Mouse (Mus musculus): ENCODE measurements around the gene Olfr1141.

Olfr1141 gene

DNA sequence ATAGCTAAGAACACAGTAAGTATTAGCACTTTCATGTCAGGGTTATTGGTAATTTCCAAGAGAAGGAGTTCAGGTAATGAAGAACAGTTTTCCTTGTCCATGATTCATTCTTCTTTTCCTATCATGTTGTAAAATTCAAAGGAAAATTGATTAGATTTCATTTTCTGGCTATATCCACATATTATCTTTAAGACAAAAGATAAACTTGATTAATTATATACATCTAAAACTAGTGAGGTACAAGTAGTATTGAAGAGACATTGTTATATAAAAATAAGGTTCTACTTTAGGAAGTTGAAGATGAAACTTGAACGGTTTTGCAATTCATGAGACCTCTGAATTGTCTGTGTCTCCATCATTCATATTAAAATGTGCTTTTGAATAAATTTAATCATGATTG is at the start of gene Olfr1141:
Gene Olfr1141 (minus strand): TSS at position 101 of the 400 bp plus-strand sequence.
- in situ Hi-C loops (cut with MboI; ENCODE audit: low sequenced_read_pairs), result no loop called here

DNA sequence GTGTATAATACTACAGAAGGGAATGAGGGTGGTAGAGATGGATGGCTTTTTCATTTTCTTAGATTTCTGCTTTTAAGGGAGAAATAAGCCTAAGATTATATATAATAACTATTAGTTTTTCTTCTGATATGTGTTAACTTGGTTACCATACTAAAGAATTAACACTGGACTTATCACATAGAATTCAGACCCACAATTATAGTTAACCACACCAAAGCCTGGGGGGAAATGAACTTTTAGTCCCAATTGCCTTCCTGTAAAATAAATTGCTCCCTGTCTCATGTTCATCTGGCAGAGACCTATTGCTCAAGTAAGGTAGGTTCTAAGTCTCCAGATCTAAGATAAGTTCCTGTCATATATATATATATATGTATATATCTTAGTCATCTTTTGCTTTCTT is 46.5 kb upstream of the Olfr1141 start, which contains the start of gene Olfr1143:
Gene Olfr1143 (plus strand): TSS at position 301 of the 400 bp plus-strand sequence.
- in situ Hi-C loops (cut with MboI; ENCODE audit: low sequenced_read_pairs), result no loop called here

DNA sequence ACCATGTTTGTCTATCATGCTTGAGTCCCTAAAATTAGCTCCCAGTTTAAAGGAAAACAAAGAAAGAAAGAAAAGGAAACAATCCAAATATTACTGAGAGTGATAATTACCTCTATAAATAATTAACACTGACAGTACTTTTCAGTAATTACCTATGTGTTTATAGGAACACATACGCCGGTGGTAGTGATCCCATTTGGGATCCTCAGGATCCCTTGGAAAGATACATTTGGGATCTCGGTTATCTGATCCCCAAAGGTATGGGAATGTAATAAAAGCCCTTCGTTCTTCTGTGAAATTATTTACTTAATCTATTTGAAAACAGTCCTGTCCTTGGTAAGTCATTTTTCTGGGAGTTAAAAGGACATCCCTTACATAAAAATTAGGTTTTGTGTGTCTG is 25.4 kb upstream of the Olfr1141 start, which contains the start of gene Olfr152:
Gene Olfr152 (plus strand): TSS at position 301 of the 400 bp plus-strand sequence.
- in situ Hi-C loops (cut with MboI; ENCODE audit: low sequenced_read_pairs), result no loop called here

DNA sequence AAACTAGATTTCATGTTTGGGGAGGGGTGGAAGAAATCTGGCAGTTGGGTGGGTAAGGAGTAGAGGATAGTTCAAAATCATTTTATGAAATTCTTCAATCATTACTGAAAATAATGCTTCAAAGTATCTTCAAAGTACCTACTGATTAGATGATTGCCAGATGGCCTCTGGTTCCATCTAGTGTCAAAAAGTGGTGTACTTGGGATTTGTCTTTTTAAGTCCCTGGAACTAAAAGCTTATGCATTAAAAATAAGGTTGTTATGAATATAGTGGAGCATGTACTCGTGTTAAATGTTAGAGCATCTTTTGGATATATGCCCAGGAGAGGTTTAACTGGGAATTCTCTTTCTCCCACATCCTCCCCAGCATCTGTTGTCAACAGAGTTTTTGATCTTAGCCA is 22.4 kb upstream of the Olfr1141 start:
- in situ Hi-C loops (cut with MboI; ENCODE audit: low sequenced_read_pairs), result no loop called here

DNA sequence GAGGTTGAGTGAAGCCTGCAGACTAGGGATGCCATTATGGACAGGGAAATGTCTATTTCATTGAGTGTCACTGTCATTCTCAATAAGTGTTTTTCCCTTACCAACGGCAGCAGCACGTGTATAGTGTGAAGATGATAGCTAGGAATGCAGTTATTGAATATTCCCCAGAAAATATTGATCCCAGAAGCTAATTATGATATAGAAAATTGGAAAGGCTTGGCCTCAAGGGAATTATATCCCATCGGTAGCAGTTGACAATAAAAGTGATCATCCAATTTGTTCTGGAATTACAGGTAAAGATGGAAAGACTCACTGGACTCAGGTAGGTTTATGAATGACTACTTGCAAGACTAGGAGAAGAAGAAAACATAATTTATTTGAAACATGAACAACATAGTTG is 10.3 kb downstream of the Olfr1141 start, which contains the start of gene Olfr1140:
Gene Olfr1140 (plus strand): TSS at position 301 of the 400 bp plus-strand sequence.
- in situ Hi-C loops (cut with MboI; ENCODE audit: low sequenced_read_pairs), result no loop called here

DNA sequence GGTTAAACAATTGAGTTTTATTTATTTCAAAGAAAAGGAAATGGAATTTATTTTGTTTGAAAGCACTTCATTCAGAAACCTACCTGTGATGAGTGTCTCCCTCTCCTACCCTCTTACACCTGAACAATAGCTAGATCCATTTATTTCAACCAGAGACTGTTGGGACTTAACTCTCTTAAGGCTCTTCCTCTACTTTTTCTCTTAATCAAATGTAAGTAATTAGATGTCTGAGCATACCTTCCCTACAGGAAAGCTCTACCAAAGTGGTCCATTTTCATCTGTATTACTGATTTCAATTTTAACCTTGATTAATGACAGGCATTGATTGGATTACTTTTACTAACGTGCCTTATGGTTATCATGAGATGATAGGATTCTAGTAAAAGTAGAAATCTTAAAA is 13.9 kb downstream of the Olfr1141 start, which contains the start of gene Olfr1138:
Gene Olfr1138 (minus strand): TSS at position 101 of the 400 bp plus-strand sequence.
- in situ Hi-C loops (cut with MboI; ENCODE audit: low sequenced_read_pairs), result no loop called here

DNA sequence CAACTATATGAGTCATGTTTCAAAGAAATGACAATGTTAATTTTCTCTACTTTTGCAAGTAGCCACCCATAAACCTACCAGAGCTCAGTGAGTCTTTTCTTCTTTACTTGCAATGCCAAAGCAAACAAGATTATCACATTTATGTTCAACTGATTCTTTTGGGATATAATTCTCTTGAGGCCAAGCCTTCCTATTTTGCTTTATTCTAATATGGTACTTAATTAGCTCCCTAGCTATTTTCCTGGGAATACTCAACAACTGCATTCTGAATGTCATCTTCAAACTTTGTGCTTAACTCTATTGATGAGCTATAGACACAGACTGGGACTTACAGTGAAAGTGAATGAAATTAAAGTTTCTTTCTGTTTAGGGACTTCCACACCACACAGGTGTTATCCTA is 40.7 kb downstream of the Olfr1141 start, which contains the start of gene Olfr1137:
Gene Olfr1137 (minus strand): TSS at position 101 of the 400 bp plus-strand sequence.
- in situ Hi-C loops (cut with MboI; ENCODE audit: low sequenced_read_pairs), result no loop called here
